Mouse (Mus musculus) cerebellum, adult 9-10 months (tissue): Measurements from ENCODE around the gene Hfe2.

Source experiments
- DNase-seq: peaks from one replicate; pipeline ENCODE4 v3.0.0; 2022

Gene Hfe2

DNA sequence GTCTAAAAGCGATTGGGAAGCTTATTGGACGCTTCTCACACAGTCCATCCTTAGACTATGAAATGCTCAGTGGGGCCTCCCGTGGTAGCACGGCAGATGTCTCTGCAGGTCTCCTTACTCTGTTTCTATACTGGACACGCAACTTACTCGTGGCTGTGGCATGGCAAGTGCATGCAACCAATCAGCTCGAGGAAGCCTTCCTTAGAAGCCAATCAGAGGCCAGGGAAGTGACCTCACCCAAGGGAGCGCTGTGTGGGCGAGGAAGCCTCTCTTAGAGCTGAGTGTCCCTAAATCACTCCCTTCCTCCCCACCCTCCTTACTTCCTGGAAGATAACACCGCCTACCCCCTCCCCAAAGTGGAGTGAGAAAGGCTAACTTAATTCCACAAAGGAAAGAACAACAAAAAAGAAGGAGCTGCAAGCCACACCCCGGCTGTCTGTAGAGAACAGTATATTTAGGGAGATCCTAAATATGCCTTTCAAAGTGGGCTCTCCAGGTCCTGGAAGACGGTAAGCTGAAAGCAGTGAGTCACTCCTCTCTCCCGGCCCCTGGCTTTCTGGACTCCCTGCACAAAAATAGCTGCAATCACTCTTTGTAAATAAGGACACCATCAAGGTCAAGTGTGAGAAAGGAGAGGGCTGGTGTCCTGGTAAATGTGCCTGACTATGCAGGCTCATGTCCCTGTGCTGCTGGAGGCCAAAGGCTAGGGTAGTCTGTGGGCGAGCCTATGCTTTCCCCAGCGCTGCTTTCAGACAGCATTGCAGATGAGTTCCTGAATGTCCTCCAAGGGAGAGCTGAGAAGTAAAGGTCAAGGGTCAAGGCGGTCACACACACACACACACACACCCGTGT is 51.9 kb downstream of the Hfe2 start, which contains the start of gene Gm16253:
Gm16253 (plus strand) TSS at position 295 of the 852 bp plus-strand sequence.
- DNase-seq, result peak; percentile 84

DNA sequence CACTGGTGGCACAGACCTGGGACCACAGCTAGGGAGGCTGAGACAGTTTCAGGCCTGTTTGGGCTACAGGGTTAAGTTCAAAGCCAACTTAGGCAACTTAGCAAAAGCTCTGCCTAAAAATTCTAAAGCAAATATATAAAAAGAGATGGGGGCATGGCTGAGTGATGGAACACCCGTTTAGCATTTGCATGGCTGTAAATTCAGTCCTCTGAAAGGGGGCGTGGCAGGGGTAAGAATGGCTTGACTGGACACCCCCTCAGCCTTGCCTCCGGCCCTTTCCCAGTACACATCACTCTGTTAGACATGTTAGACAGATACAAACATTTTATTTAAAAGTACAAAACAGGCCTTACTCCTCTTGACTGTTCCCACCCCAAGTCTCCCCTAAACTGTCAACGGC is 52.6 kb downstream of the Hfe2 start:
- no peak for DNase-seq
